Mouse (Mus musculus): Measurements from ENCODE around the gene Pcdh15.

- TF ChIP-seq EP300 (IDR thresholded peaks at IDR 0.05; ENCODE audit: low read depth in 1 of 2, low read length in 2 of 2) (no peak), POLR2A (IDR thresholded peaks at IDR 0.05; ENCODE audit: control insufficient read depth in 1 of 2, insufficient read depth in 1 of 2, low read depth in 1 of 2, low read length in 2 of 2, poor library complexity in 1 of 2) (no peak), ZMIZ1 (IDR thresholded peaks at IDR 0.05; ENCODE audit: low read depth, low read length) (no peak), CTCF (IDR thresholded peaks at IDR 0.05 in 2 of 3, conservative IDR thresholded peaks at IDR 0.05 in 1 of 3; ENCODE audit: control insufficient read depth in 1 of 3, insufficient read depth in 1 of 3, low read depth in 2 of 3, low read length in 3 of 3, poor library complexity in 1 of 3, severe bottlenecking in 1 of 3) (no peak), GATA1 (IDR thresholded peaks at IDR 0.05; ENCODE audit: low read depth, low read length) (no peak), USF1 (IDR thresholded peaks at IDR 0.05; ENCODE audit: low read depth, low read length) (no peak), MEF2A (IDR thresholded peaks at IDR 0.05; ENCODE audit: extremely low read depth, insufficient replicate concordance, low read depth, low read length, poor library complexity, severe bottlenecking) (no peak)
Observed at GRCm38 (mm10) chr10:73907626-73908025, 808.5 kb downstream of the Pcdh15 start.

Data from MEL (cell line).